ENCODE assay signal across 22 mouse cellular contexts in genomic region chr10:23270502-23270901, GRCm38 (mm10).
DNase-seq lines count a peak whose midpoint lies in the region; ATAC-seq lines count a peak whose summit lies in the region.
"Had no signal": no experiment of that assay in that cellular context is flagged by ENCODE, and none has a peak within 500 bp of the region (broad histone marks: within the 10 kb centered on the region; RNA-seq: fewer than 3 reads in every experiment).

No protein-coding gene starts in this region.

- no peak overlapping the region for H3K9ac ChIP-seq in hindbrain, embryonic 12.5 days
- H3K9ac ChIP-seq in midbrain, embryonic 12.5 days (replicated peaks): no peak overlapping the region
- H3K9ac ChIP-seq in neural tube, embryonic 12.5 days: no peak overlapping the region
- H3K9ac ChIP-seq: forebrain, embryonic 13.5 days had no signal

- ATAC-seq in hindbrain, embryonic 12.5 days (ENCODE audit: low FRiP score): peak; percentile 47
- peak; percentile 16; the same call in 1 of the 2 replicates for ATAC-seq in midbrain, embryonic 12.5 days (ENCODE audit: low FRiP score, low read depth)
- ATAC-seq in neural tube, embryonic 12.5 days (ENCODE audit: low FRiP score, low read depth): peak; percentile 46
- ATAC-seq: forebrain, embryonic 16.5 days; Patski had no signal

- no peak overlapping the region for H3K4me2 ChIP-seq in hindbrain, embryonic 12.5 days (replicated peaks)
- no peak overlapping the region for H3K4me2 ChIP-seq in midbrain, embryonic 12.5 days (replicated peaks)
- no peak overlapping the region for H3K4me2 ChIP-seq in neural tube, embryonic 12.5 days (replicated peaks)
- H3K4me2 ChIP-seq: forebrain, embryonic 13.5 days; heart, embryonic 11.5 days had no signal

- H3K4me1 ChIP-seq in hindbrain, embryonic 12.5 days: no peaks in the 10 kb centered on the region
- peaks cover 18% of the 10 kb centered on the region for H3K4me1 ChIP-seq in hindbrain, embryonic 10.5 days (replicated peaks)
- no peaks in the 10 kb centered on the region for H3K4me1 ChIP-seq in midbrain, embryonic 12.5 days
- H3K4me1 ChIP-seq in midbrain, embryonic 10.5 days: peaks cover 18% of the 10 kb centered on the region
- H3K4me1 ChIP-seq in neural tube, embryonic 12.5 days: no peaks in the 10 kb centered on the region

- no peaks in the 10 kb centered on the region for H3K27me3 ChIP-seq in hindbrain, embryonic 12.5 days
- no peaks in the 10 kb centered on the region for H3K27me3 ChIP-seq in hindbrain, embryonic 10.5 days (ENCODE audit: insufficient read depth, poor library complexity, severe bottlenecking)
- no peaks in the 10 kb centered on the region for H3K27me3 ChIP-seq in midbrain, embryonic 12.5 days
- no peaks in the 10 kb centered on the region for H3K27me3 ChIP-seq in midbrain, embryonic 10.5 days (ENCODE audit: low read depth, poor library complexity, severe bottlenecking)
- no peaks in the 10 kb centered on the region for H3K27me3 ChIP-seq in neural tube, embryonic 12.5 days (replicated peaks)
- H3K27me3 ChIP-seq: CH12.LX; forebrain, embryonic 13.5 days; Patski had no signal

- DNase-seq in hindbrain, embryonic 10.5 days (ENCODE audit: low spot score): no peak
- DNase-seq in midbrain, embryonic 10.5 days (ENCODE audit: low spot score): no peak
- DNase-seq in neural tube, embryonic 10.5 days (ENCODE audit: extremely low spot score, low spot score): no peak
- DNase-seq: adrenal gland, postnatal 10 days; adrenal gland, postnatal 36 days; B cell, adult 2 months; cerebellum, adult 18-20 months; cerebellum, adult 9-10 months; cerebellum, postnatal 14 days; gastrocnemius, adult 2 months; gastrocnemius, postnatal 14 days; heart, adult 11 months had no signal

- 75% methylated on average over 2 of the region's 2 CpGs for WGBS in hindbrain, embryonic 12.5 days
- 75% methylated on average over 2 of the region's 2 CpGs for WGBS in hindbrain, embryonic 10.5 days
- 74% methylated on average over 2 of the region's 2 CpGs for WGBS in midbrain, embryonic 12.5 days
- 80% methylated on average over 2 of the region's 2 CpGs for WGBS in midbrain, embryonic 10.5 days
- WGBS in neural tube, embryonic 12.5 days: 83% methylated on average over 2 of the region's 2 CpGs

- no peaks in the 10 kb centered on the region for H3K9me3 ChIP-seq in hindbrain, embryonic 12.5 days (replicated peaks)
- no peaks in the 10 kb centered on the region for H3K9me3 ChIP-seq in hindbrain, embryonic 10.5 days
- no peaks in the 10 kb centered on the region for H3K9me3 ChIP-seq in midbrain, embryonic 12.5 days
- no peaks in the 10 kb centered on the region for H3K9me3 ChIP-seq in midbrain, embryonic 10.5 days (replicated peaks)
- H3K9me3 ChIP-seq in neural tube, embryonic 12.5 days: no peaks in the 10 kb centered on the region
- H3K9me3 ChIP-seq: forebrain, embryonic 10.5 days; forebrain, embryonic 13.5 days; G1E had no signal

- H3K36me3 ChIP-seq in hindbrain, embryonic 12.5 days: no peaks in the 10 kb centered on the region
- no peaks in the 10 kb centered on the region for H3K36me3 ChIP-seq in hindbrain, embryonic 10.5 days
- no peaks in the 10 kb centered on the region for H3K36me3 ChIP-seq in midbrain, embryonic 12.5 days
- no peaks in the 10 kb centered on the region for H3K36me3 ChIP-seq in midbrain, embryonic 10.5 days
- H3K36me3 ChIP-seq in neural tube, embryonic 12.5 days: no peaks in the 10 kb centered on the region
- H3K36me3 ChIP-seq: forebrain, embryonic 10.5 days; G1E had no signal

- H3K4me3 ChIP-seq in hindbrain, embryonic 12.5 days: no peak overlapping the region
- H3K4me3 ChIP-seq in hindbrain, embryonic 10.5 days: no peak overlapping the region
- no peak overlapping the region for H3K4me3 ChIP-seq in midbrain, embryonic 12.5 days
- H3K4me3 ChIP-seq in midbrain, embryonic 10.5 days: no peak overlapping the region
- no peak overlapping the region for H3K4me3 ChIP-seq in neural tube, embryonic 12.5 days
- H3K4me3 ChIP-seq: forebrain, embryonic 10.5 days; forebrain, embryonic 13.5 days; gastrocnemius, adult 2 months had no signal

- H3K27ac ChIP-seq in hindbrain, embryonic 12.5 days: no peak overlapping the region
- H3K27ac ChIP-seq in hindbrain, embryonic 10.5 days: no peak overlapping the region
- no peak overlapping the region for H3K27ac ChIP-seq in midbrain, embryonic 12.5 days (replicated peaks)
- no peak overlapping the region for H3K27ac ChIP-seq in midbrain, embryonic 10.5 days (replicated peaks)
- H3K27ac ChIP-seq in neural tube, embryonic 12.5 days: no peak overlapping the region
- H3K27ac ChIP-seq: forebrain, embryonic 10.5 days; forebrain, embryonic 13.5 days; gastrocnemius, adult 2 months had no signal
